Mouse (Mus musculus) G1E (cell line): ENCODE results near the gene Ramp3.

Source experiments
- CTCF ChIP-seq: IDR thresholded peaks from 2 replicates; pipeline ENCODE4 v1.5.1; 2012; ENCODE audit warnings: low read depth, low read length, inconsistent platforms, mixed read lengths
- TAL1 ChIP-seq: conservative IDR thresholded peaks from 2 replicates; pipeline ENCODE4 v1.6.1; 2012; ENCODE audit warnings: low read depth, low read length, inconsistent platforms, mixed read lengths

GRCm38 (mm10) chr11:6661206-6661605, 2.9 kb downstream of the Ramp3 start:
- no peak for TF ChIP-seq TAL1
- TF ChIP-seq CTCF: no peak
